Mouse (Mus musculus) liver, embryonic 14.5 days (tissue): ENCODE results near the gene Nav2.

ENCODE experiments used
- CTCF ChIP-seq: IDR thresholded peaks from 2 replicates; pipeline ENCODE4 v1.5.1; 2016; ENCODE audit warnings: antibody characterized with exemption, low read depth, control low read depth
- EP300 ChIP-seq: IDR thresholded peaks from 2 replicates; pipeline ENCODE4 v1.6.1; 2016; ENCODE audit warnings: antibody characterized with exemption, low read depth

- no peak for TF ChIP-seq CTCF
- TF ChIP-seq EP300: no peak
Observed at GRCm38 (mm10) chr7:49278531-49278930, 370.0 kb downstream of the Nav2 start.
